Mouse (Mus musculus): Measurements from ENCODE around the gene Ddx49. TPM values are rescaled to one million over a fixed set of nuclear protein-coding genes. Genes with fewer than 3 reads are reported as not detected.

The Ddx49 gene
- polyA plus RNA-seq, 1 experiment from 2014 or later: 58.1 TPM

- peaks cover 33% of the 10 kb centered on the region for H3K4me1 ChIP-seq
- no peaks in the 10 kb centered on the region for H3K9me3 ChIP-seq
- H3K36me3 ChIP-seq (replicated peaks): peaks cover 55% of the 10 kb centered on the region
- H3K27me3 ChIP-seq (replicated peaks; ENCODE audit: low read depth, poor library complexity, severe bottlenecking): peaks cover 18% of the 10 kb centered on the region; the same call in 1 of the 2 replicates
- WGBS: 90% methylated on average over 2 of the region's 2 CpGs
- H3K4me3 ChIP-seq: no peak overlapping the region
- DNase-seq (ENCODE audit: low spot score): no peak
- no peak overlapping the region for H3K27ac ChIP-seq (replicated peaks)
Measured at GRCm38 (mm10) chr8:70313399-70313798, 11.1 kb upstream of the Ddx49 start.

GRCm38 (mm10) chr8:70309311-70309710 is 7.0 kb upstream of the Ddx49 start:
- peaks cover 95% of the 10 kb centered on the region for H3K36me3 ChIP-seq (replicated peaks)
- no peaks in the 10 kb centered on the region for H3K27me3 ChIP-seq (replicated peaks; ENCODE audit: low read depth, poor library complexity, severe bottlenecking)
- 33% methylated on average over 2 of the region's 2 CpGs for WGBS
- no peak overlapping the region for H3K4me3 ChIP-seq
- H3K9me3 ChIP-seq: no peaks in the 10 kb centered on the region
- H3K4me1 ChIP-seq: peaks cover 3% of the 10 kb centered on the region; the same call in 1 of the 2 replicates
- DNase-seq (ENCODE audit: low spot score): peak; percentile 56
- H3K27ac ChIP-seq (replicated peaks): no peak overlapping the region

- peaks cover 27% of the 10 kb centered on the region for H3K4me1 ChIP-seq
- H3K27ac ChIP-seq (replicated peaks): peak overlapping the region; percentile 86
- WGBS: 5% methylated on average over 16 of the region's 16 CpGs
- H3K27me3 ChIP-seq (replicated peaks; ENCODE audit: low read depth, poor library complexity, severe bottlenecking): no peaks in the 10 kb centered on the region
- no peaks in the 10 kb centered on the region for H3K9me3 ChIP-seq
- peaks cover 69% of the 10 kb centered on the region for H3K36me3 ChIP-seq (replicated peaks)
- peak overlapping the region; percentile 90 for H3K4me3 ChIP-seq
- DNase-seq (ENCODE audit: low spot score): no peak
Measured at GRCm38 (mm10) chr8:70302901-70303300, 612 bp upstream of the Ddx49 start.

- no peaks in the 10 kb centered on the region for H3K9me3 ChIP-seq
- DNase-seq (ENCODE audit: low spot score): no peak
- 82% methylated on average over 3 of the region's 3 CpGs for WGBS
- H3K36me3 ChIP-seq (replicated peaks): peaks cover 69% of the 10 kb centered on the region
- peak overlapping the region; percentile 90; the same call in 1 of the 2 replicates for H3K4me3 ChIP-seq
- no peak overlapping the region for H3K27ac ChIP-seq (replicated peaks)
- no peaks in the 10 kb centered on the region for H3K27me3 ChIP-seq (replicated peaks; ENCODE audit: low read depth, poor library complexity, severe bottlenecking)
- H3K4me1 ChIP-seq: peaks cover 27% of the 10 kb centered on the region
Measured at GRCm38 (mm10) chr8:70300881-70301280, 1.4 kb downstream of the Ddx49 start.

GRCm38 (mm10) chr8:70293988-70294405 is 8.3 kb downstream of the Ddx49 start:
- no peaks in the 10 kb centered on the region for H3K27me3 ChIP-seq (replicated peaks; ENCODE audit: low read depth, poor library complexity, severe bottlenecking)
- no peak for DNase-seq (ENCODE audit: low spot score)
- 65% methylated on average over 5 of the region's 5 CpGs for WGBS
- H3K27ac ChIP-seq (replicated peaks): no peak overlapping the region
- peaks cover 98% of the 10 kb centered on the region for H3K36me3 ChIP-seq (replicated peaks)
- no peak overlapping the region for H3K4me3 ChIP-seq
- no peaks in the 10 kb centered on the region for H3K9me3 ChIP-seq
- H3K4me1 ChIP-seq: 0 out of 2 replicates have a peak, but pooled peaks cover 3% of the 10 kb centered on the region

- Histone ChIP-seq H3K4me3 (0 out of 2 replicates have a peak overlapping the region, but pooled peaks have one; percentile 6), H3K27me3 (replicated peaks; ENCODE audit: low read depth, poor library complexity, severe bottlenecking) (no peaks in the 10 kb centered on the region), H3K9me3 (peaks cover 6% of the 10 kb centered on the region; the same call in 1 of the 2 replicates), H3K27ac (replicated peaks) (no peak overlapping the region), H3K4me1 (peaks cover 32% of the 10 kb centered on the region), H3K36me3 (replicated peaks) (peaks cover 76% of the 10 kb centered on the region)
- 91% methylated on average over 8 of the region's 8 CpGs for WGBS
- no peak for DNase-seq (ENCODE audit: low spot score)
Measured at GRCm38 (mm10) chr8:70286737-70287136, 15.6 kb downstream of the Ddx49 start.

- WGBS: 97% methylated on average over 15 of the region's 15 CpGs
- Histone ChIP-seq H3K36me3 (replicated peaks) (peaks cover 61% of the 10 kb centered on the region), H3K4me1 (peaks cover 44% of the 10 kb centered on the region), H3K4me3 (peak overlapping the region; percentile 93; the same call in 1 of the 2 replicates), H3K27me3 (replicated peaks; ENCODE audit: low read depth, poor library complexity, severe bottlenecking) (no peaks in the 10 kb centered on the region), H3K9me3 (peaks cover 6% of the 10 kb centered on the region; the same call in 1 of the 2 replicates), H3K27ac (replicated peaks) (no peak overlapping the region)
- DNase-seq (ENCODE audit: low spot score): no peak
Measured at GRCm38 (mm10) chr8:70285304-70285703, 17.0 kb downstream of the Ddx49 start.

- Histone ChIP-seq H3K27me3 (replicated peaks; ENCODE audit: low read depth, poor library complexity, severe bottlenecking) (no peaks in the 10 kb centered on the region), H3K4me3 (peak overlapping the region; percentile 93), H3K9me3 (peaks cover 6% of the 10 kb centered on the region; the same call in 1 of the 2 replicates), H3K36me3 (replicated peaks) (peaks cover 52% of the 10 kb centered on the region), H3K4me1 (peaks cover 46% of the 10 kb centered on the region), H3K27ac (replicated peaks) (no peak overlapping the region)
- WGBS: 79% methylated on average over 5 of the region's 5 CpGs
- no peak for DNase-seq (ENCODE audit: low spot score)
Measured at GRCm38 (mm10) chr8:70284421-70284820, 17.9 kb downstream of the Ddx49 start.

GRCm38 (mm10) chr8:70283136-70284077 is 18.9 kb downstream of the Ddx49 start:
- Histone ChIP-seq H3K27me3 (replicated peaks; ENCODE audit: low read depth, poor library complexity, severe bottlenecking) (no peaks in the 10 kb centered on the region), H3K4me3 (peak overlapping the region; percentile 93), H3K9me3 (peaks cover 6% of the 10 kb centered on the region; the same call in 1 of the 2 replicates), H3K4me1 (peaks cover 55% of the 10 kb centered on the region), H3K27ac (replicated peaks) (peak overlapping the region; percentile 95), H3K36me3 (replicated peaks) (peaks cover 42% of the 10 kb centered on the region)
- peak; percentile 44 for DNase-seq (ENCODE audit: low spot score)
- WGBS: under 1% methylated on average over 55 of the region's 55 CpGs

- peaks cover 62% of the 10 kb centered on the region for H3K4me1 ChIP-seq
- peak within 1 kb of the TSS; percentile 93 for H3K4me3 ChIP-seq
- H3K9me3 ChIP-seq: peaks cover 6% of the 10 kb centered on the region; the same call in 1 of the 2 replicates
- H3K27me3 ChIP-seq (replicated peaks; ENCODE audit: low read depth, poor library complexity, severe bottlenecking): no peaks in the 10 kb centered on the region
- under 1% methylated on average over 36 of the region's 36 CpGs for WGBS
- peak; percentile 97 for DNase-seq (ENCODE audit: low spot score)
- H3K27ac ChIP-seq (replicated peaks): peak within 1 kb of the TSS; percentile 95
- peaks cover 35% of the 10 kb centered on the region for H3K36me3 ChIP-seq (replicated peaks)
Measured at GRCm38 (mm10) chr8:70282603-70283135, 19.6 kb downstream of the Ddx49 start, which contains the start of gene Homer3. Homer3 (plus strand) TSS chr8:70282827.

- no peaks in the 10 kb centered on the region for H3K9me3 ChIP-seq
- peaks cover 18% of the 10 kb centered on the region for H3K36me3 ChIP-seq (replicated peaks)
- WGBS: 60% methylated on average over 3 of the region's 3 CpGs
- DNase-seq (ENCODE audit: low spot score): no peak
- no peak overlapping the region for H3K4me3 ChIP-seq
- H3K27me3 ChIP-seq (replicated peaks; ENCODE audit: low read depth, poor library complexity, severe bottlenecking): no peaks in the 10 kb centered on the region
- H3K27ac ChIP-seq (replicated peaks): peak overlapping the region; percentile 95; the same call in 1 of the 2 replicates
- peaks cover 66% of the 10 kb centered on the region for H3K4me1 ChIP-seq
Measured at GRCm38 (mm10) chr8:70281001-70281400, 21.3 kb downstream of the Ddx49 start.

GRCm38 (mm10) chr8:70279266-70279665 is 23.0 kb downstream of the Ddx49 start:
- peak overlapping the region; percentile 40; the same call in 1 of the 2 replicates for H3K27ac ChIP-seq (replicated peaks)

More at GRCm38 (mm10) chr8:70279266-70279665, 23.0 kb downstream of the Ddx49 start:
- peaks cover 54% of the 10 kb centered on the region for H3K4me1 ChIP-seq
- no peaks in the 10 kb centered on the region for H3K27me3 ChIP-seq (replicated peaks; ENCODE audit: low read depth, poor library complexity, severe bottlenecking)
- 0 out of 2 replicates have a peak overlapping the region, but pooled peaks have one; percentile 13 for H3K4me3 ChIP-seq
- no peaks in the 10 kb centered on the region for H3K9me3 ChIP-seq
- no peak for DNase-seq (ENCODE audit: low spot score)
- H3K36me3 ChIP-seq (replicated peaks): peaks cover under 1% of the 10 kb centered on the region
- WGBS: 66% methylated on average over 8 of the region's 8 CpGs

Data from embryonic facial prominence, embryonic 10.5 days (tissue).